Mouse (Mus musculus): Measurements from ENCODE around the gene Clint1.
"Not testable (repeated sequence)": the region's sequence is repeated elsewhere in the genome, so short reads cannot be mapped to it uniquely, and the experiment has no call there.

Clint1 gene

GRCm38 (mm10) chr11:45849203-45849602, 2.6 kb upstream of the Clint1 start:
- no peak for DNase-seq

DNA sequence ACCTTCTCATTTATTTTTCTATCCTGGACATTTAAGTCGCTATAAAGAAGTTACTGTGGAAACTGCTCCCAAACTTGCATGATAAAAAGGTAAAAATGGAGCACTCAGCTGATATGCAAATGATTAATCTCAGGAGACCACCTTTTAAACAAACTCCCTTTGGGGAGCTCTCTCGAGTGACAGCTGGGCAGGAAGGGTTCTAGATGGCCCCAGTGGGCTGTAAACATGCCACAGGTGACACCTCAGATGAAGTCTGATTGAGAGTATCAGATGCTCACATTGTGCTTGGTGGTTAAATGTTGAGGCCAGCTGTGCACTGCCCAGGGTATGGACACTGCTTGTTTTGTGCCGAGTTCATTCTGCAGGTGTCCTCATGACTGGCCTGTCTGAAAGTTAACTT, 2.0 kb upstream of the Clint1 start:
- DNase-seq: no peak

- no peak for DNase-seq
These were observed 1.5 kb upstream of the Clint1 start for GRCm38 (mm10) chr11:45850317-45850716.

- DNase-seq: peak; percentile 38
These were observed 508 bp downstream of the Clint1 start for GRCm38 (mm10) chr11:45852124-45852994.

- DNase-seq: no peak
These were observed 1.1 kb downstream of the Clint1 start for GRCm38 (mm10) chr11:45852995-45853317.

DNA sequence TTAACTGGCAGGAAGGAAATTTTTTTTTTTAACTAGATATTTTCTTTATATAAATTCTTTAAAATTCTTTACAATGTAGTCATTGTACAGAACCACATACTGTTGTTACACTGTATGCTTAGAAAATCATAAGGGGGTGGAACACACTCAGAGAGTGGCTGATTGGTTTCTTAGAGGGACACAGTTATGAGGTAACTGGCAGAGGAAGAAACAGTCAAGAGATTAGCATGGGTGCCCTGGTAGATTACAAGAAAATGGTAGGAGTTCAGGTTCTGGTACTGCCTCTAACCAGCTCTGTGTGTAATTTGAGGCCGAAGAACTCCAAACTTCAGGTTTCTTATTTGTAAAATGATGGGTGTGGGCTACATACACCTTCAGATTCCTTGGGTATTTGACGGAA, 2.1 kb downstream of the Clint1 start:
- no peak for DNase-seq

DNA sequence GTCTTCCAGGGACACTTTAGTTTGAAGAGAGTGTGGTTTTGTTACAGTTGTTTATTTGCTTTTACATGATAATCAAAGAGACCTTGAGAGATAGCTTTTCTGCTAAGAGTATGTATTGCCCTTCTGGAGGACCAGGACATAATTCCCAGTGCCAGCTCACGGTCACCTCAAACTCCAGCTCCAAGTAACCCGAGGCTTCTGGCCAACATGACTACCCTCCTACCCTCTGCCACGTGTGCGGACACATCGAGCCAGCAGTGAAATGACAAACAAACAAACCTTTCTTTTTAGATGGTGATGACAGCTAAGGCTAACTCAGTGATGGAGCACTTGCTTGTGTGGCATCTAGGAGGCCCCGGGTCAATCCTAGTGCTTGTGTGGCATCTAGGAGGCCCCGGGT, 2.5 kb downstream of the Clint1 start:
- DNase-seq: no peak

DNA sequence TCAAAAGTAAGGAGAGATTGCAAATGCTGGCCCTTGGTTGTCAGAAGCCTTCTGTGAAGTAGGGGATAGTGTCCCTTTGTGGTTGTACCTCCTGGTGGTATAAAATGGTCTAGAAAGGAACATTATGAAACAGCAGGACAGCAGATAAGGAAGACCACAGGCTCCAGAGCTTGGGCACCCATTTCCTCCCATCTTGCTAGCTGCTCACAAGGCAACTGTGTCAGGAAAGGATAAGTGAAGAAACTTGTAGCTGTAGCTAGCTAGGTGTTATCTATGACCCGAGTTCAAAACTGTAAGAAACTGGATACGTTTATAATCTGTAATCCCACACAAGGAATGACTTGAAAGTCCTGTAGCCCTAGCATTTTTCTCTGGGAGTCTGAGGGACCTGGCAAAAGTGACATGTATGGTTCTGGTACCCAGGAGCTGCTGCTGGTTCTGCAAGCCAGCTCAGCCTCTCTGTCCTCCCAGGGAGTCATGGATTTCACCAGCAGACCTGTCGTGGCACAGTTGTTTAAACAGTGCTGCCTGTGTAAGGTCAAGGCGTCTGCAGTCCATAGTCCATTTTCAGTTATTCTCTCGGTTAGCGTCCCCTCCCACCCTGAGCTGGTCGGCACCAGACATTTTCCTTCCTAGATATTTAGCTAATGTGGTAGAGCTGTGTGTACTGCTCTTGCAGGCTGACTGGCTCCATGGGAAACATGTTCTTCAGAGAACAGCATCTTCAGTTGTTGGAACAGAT, 3.7 kb downstream of the Clint1 start:
- no peak for DNase-seq

DNA sequence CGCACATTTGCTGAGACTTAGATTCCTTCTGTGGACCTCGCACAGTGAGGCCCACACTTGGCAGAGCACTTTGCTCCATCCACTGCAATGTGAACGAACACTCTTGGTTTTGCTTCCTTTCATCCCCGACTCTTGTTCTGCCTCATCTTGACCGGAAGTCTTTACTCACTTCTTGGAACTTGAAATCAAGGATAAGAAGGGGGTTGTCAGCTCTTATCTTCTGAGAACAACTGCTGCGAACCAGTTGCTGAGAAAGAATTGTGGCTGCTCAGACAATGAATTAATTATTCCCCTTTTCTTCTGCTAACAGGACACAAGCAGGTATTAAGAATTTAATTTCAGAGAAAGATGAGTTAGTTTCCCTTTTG, 4.3 kb downstream of the Clint1 start:
- DNase-seq: no peak

DNA sequence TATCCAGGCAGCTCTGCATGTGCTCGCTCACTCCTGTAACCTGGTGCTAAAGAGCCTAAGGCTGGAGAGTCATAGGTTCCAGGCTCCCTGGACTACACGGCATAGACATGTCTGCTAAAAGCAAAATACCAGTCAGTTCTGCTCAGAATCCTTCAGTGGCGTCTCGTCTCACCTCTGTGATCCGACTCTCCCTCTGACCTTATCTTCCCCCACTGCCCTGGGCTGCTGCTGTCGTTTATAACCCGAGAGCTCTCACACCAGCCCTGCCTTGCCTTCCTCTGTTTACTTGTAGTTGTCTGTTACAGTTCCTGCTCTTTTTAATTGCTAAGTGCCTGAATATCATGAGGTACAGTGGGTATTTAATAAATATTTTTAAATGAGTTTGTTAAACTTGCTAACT, 9.5 kb downstream of the Clint1 start:
- no peak for DNase-seq

GRCm38 (mm10) chr11:45864409-45864808, 12.6 kb downstream of the Clint1 start:
- no peak for DNase-seq

DNA sequence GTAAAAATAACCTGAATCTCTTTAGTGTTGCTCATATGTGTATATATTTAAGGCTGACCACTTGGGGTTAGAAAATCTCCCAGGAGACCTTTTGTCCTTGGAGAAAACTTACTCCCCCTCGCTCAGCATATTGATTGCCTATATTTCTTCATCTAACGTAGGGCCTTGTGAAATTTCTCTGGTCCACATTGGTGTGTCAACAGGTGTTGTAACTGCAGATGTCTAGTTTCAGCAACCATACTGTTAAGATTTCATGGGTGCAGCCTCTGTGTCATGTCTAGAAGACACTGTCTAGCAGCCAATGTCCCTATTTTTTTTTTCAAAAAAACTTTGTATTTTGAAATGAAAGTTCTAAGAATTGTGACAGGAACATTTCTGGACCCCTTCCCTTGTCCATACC, 14.0 kb downstream of the Clint1 start:
- DNase-seq: no peak

DNA sequence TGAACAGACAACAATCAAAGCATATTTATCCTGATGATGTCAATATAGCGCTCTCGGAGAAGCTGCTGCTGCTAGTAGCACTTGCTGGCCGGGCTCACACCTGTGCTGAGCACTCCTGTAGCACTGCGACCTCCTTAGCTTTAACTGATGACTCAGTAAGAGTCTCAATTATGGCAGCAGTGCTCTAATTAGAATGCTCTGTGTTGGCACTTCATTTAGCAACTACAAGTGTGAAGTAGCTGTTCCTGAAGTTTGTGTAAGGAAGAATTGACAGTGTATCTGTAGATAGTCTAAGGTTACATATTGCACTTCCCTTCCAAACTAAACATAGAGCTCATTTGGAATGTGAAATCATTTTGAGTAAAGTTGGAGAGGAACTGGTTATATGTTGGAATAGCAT, 14.7 kb downstream of the Clint1 start:
- no peak for DNase-seq

DNA sequence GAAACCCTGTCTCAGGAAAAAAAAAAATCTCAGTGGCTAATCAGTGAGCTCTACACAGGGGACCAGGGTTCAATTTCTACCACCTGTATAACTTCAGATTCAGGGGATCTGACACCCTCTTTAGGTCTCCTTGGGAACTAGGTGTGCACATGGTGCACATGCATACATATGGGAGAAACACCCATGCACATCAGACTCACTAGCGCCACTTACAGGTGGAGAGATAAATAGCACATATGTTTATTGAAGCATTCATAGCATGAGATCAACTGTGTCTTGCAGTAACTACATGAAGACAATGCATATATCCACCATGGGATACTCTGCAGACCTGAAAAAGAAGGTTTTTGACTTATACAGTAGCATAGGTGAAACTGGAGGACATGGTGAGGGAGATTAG, 21.8 kb downstream of the Clint1 start:
- no peak for DNase-seq

DNA sequence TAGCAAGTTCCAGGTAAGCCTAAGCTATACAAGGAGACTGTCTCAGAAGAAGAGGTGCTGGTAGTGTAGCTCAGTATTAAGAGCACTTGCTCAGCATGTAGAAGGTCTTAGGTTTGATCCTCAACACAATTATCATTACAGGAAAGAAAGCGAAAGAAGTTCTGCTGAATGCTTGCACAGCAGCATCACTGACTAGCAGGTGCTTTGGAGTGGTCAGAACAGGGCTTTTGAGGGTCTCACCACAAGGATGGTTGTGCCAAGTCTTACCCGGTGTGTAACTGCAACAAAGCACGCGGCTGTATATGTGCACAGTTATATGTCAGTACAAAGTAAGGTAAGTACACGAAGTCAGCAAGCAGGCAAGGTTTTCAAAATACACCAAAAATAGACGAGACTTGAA, 22.4 kb downstream of the Clint1 start:
- DNase-seq: no peak

DNA sequence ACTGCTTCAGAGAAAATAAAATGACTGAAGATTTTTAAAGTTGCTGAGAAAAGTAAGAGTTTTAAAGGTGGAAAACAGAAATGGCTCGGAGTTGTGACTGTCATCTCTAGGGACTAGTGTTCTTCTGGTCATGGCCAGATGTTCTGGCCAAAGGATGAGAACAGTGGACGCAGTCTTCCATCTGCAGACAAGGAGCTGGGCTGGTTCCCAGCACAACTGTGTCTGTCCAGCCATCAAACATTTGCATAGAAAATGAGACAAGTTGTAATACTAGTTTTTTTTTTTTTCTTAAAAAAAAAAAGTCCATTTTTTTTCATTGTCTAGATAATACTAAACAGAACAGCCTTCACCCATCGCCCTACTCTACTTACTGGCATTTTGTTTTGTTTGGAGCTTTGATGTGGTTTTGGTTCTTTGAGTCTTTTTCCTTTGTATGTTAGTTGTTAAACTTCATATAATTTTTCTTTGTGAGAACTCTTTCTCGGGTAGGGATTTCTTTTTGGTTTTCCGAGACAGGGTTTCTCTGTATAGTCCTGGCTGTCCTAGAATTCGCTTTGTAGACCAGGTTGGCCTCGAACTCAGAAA, 23.6 kb downstream of the Clint1 start:
- no peak for DNase-seq

GRCm38 (mm10) chr11:45876036-45876435, 24.2 kb downstream of the Clint1 start:
- no peak for DNase-seq

DNA sequence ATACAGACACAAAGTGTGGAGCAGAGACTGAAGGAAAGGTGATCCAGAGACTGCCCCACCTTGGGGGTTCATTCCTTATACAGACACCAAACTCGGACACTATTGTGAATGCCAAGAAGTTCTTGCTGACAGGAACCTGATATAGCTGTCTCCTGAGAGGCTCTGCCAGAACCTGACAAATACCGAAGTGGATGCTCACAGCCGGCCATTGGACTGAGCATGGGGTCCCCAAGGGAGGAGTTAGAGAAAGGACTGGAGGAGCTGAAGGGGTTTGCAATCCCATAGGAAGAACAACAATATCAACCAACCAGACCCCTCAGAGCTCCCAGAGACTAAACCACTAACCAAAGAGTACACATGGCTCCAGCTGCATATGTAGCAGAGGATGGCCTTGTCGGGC, 27.5 kb downstream of the Clint1 start:
- DNase-seq: not testable (repeated sequence)

DNA sequence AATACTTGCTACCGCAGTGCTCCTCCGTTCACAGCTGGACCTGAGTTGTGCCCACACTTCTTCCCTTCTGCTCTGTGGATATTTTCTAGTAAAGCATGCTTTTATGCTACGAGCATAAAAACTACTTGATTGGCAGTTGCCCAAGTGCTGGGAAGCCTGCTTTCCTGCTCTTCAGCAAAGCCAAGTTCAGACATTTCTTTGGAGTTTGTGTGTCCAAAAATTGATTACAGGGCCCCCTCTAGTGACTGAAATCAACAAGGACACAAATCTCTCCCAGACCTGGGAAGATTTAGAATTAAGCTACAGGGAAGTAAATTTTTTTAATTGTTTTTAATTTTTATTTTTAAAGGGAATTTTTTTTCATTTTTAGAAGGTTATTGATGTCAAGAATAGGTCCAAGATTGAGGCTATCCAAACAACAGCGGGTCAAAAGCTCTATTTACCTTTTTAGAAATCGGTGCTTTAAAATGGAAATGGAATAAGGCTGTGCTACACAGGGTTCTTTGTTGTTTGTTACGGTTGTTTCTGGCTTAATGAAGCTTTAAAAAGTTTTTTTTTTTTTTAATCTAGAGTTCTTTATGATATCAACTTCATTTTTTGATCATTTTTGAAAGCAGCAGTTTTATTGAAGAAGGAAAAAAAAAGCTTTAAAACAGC, 29.3 kb downstream of the Clint1 start:
- DNase-seq: peak; percentile 78

GRCm38 (mm10) chr11:45881683-45882068, 29.8 kb downstream of the Clint1 start:
- DNase-seq: no peak

DNA sequence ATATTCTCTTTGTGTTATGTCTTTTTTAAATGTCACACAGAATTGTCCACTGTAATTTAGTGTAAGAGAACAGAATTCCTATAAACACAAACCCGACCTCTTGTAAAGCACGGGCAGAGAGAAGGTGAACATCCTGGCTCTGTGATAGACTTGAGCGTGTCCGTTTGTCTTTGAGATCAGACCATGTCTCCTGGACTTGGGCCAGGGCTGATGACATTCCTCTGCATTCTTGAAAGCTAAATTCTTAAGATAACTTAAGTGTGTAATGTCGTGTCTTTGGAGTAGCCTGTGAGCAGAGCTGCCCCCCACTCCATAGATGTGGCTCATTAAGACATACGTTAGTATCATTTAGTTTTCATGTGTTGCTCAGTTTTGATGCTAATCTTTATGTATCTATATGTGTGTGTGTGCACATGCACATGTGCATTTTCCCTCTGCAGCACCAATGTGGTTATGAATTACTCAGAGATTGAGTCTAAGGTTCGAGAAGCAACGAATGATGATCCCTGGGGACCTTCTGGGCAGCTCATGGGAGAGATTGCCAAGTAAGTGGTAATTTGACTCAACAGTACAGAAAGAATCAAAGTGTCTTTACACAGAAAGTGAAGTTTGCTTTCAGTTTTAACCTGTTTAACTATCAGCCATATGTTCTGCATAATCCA, 31.6 kb downstream of the Clint1 start:
- DNase-seq: peak; percentile 40

DNA sequence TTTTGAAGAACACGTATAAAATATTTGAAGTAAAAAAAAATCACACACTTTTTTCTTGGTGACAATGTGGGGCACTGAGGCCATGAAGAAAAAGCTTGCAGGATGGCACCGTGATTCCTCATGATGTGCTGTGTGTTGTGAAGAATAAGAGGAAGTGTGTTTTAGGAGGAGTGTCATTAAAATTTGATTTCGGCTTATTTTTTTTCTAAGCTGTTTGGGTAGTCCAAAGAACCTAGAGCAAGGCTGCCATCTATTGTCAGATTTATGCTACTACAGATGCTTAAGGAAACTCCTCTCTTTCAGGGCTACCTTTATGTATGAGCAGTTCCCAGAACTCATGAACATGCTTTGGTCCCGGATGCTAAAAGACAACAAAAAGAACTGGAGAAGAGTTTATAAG, 32.2 kb downstream of the Clint1 start:
- peak; percentile 54 for DNase-seq

DNA sequence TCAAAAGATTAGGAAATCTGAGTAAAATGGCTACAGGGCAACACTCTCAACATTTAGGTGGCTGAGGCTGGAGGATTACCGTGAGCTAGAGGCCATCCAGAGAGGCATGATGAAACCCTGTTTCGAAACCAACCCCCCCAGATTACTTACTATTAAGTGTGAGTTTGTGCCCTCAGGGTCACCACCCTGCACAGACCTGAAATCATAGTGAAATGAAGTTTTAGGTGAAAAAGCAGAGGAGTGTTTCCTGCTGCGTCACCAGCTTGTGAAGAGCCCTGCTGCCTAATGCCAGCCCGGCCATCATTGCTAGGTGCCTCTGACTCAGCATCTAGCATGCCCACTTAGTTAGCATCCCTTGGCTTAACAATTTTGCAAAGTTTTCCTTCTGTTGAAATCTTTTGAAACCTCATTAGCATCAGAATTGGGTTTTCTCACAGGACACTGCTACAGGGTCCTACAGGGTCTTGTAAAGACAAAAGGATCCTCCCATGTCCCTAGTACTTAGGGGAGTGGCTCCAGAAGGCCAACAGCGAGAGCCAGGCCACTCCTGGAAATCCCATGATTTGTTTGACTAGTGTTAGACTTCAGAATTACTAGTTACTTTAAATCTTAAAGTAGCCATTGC, 33.9 kb downstream of the Clint1 start:
- no peak for DNase-seq

Measured in lung, postnatal 10 days (tissue).